ENCODE assay signal across 12 mouse cellular contexts in the genomic region with DNA sequence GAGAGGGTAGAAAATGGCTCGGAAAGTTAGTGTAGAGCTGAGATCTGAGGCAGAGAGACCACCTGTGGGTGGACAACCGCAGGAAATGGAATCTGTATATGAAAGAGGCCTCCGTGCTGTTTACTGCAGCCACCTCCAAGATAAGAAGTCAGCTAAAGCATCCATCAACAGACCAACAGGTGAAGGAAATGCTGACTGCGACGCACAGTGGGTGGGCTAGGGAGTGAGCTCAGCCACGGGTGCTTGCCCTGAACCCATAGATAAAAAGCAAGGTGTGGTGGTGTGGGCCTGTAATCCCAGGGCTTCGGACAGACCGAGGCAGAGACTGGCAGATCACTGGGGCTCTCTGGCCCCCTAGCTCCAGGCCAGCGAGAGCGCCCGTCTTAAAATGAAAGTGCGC.
"Had no signal": no experiment of that assay in that cellular context is flagged by ENCODE, and none has a peak within 500 bp of the region (broad histone marks: within the 10 kb centered on the region; RNA-seq: fewer than 3 reads in every experiment).

No protein-coding gene starts in this region.

- H3K27ac ChIP-seq: liver, embryonic 14.5 days; midbrain, embryonic 13.5 days; midbrain, embryonic 15.5 days; neural tube, embryonic 12.5 days had no signal

- H3K4me2 ChIP-seq: lung, embryonic 14.5 days; midbrain, embryonic 13.5 days; midbrain, embryonic 15.5 days; neural tube, embryonic 12.5 days had no signal

- H3K4me3 ChIP-seq: midbrain, embryonic 10.5 days; midbrain, embryonic 13.5 days; midbrain, embryonic 15.5 days; neural tube, embryonic 12.5 days had no signal

- DNase-seq: lung, embryonic 14.5 days; right cerebral cortex, postnatal 25 days; right cerebral cortex, postnatal 4 days; spleen, adult 18-20 months; thymus, adult 18-20 months; thymus, postnatal 14 days; thymus, postnatal 36 days had no signal

- H3K9ac ChIP-seq: liver, embryonic 14.5 days; lung, embryonic 14.5 days; midbrain, embryonic 13.5 days; midbrain, embryonic 15.5 days; neural tube, embryonic 12.5 days had no signal

- ATAC-seq: midbrain, embryonic 13.5 days; midbrain, embryonic 15.5 days had no signal

- H3K9me3 ChIP-seq: midbrain, embryonic 15.5 days had no signal

- H3K36me3 ChIP-seq: midbrain, embryonic 10.5 days; midbrain, embryonic 13.5 days; midbrain, embryonic 15.5 days; neural tube, embryonic 12.5 days had no signal
